Mouse (Mus musculus) liver, embryonic 14.5 days (tissue): ENCODE data around the gene Wee1. TPM values are rescaled to one million over a fixed set of nuclear protein-coding genes. Genes with fewer than 3 reads are reported as not detected.
A peak's percentile ranks its signal among the peaks of the same experiment; 100 is the strongest.
"Not testable (repeated sequence)": the region's sequence is repeated elsewhere in the genome, so short reads cannot be mapped to it uniquely, and the experiment has no call there.

Experiments
- ATAC-seq: fragments of 200-750 bp; cut with Nextera tagmentation; 2 replicates; pipeline ENCODE4 v1.8.0; 2017; ENCODE audit warnings: moderate number of reproducible peaks, mild to moderate bottlenecking, moderate library complexity; ENCODE audit not compliant: insufficient read depth
- DNase-seq, 3 experiments: peaks; one replicate each; pipeline ENCODE4 v3.0.0-alpha.2; 2012 to 2013; ENCODE audit warnings: low read depth in 3 of 3, low spot score in 3 of 3
- H3K27ac ChIP-seq: fragments of 300-500 bp; sonication (generic); 2 replicates; pipeline ENCODE4 v1.5.1; 2014; ENCODE audit warnings: moderate library complexity, mild to moderate bottlenecking, control low read depth, inconsistent platforms
- H3K27me3 ChIP-seq: fragments of 300-500 bp; sonication (generic); 2 replicates; pipeline ENCODE4 v1.6.1; 2014; ENCODE audit warnings: mild to moderate bottlenecking, low read length, moderate library complexity; ENCODE audit not compliant: control insufficient read depth, insufficient read depth
- H3K36me3 ChIP-seq: fragments of 300-500 bp; sonication (generic); replicated peaks from 2 replicates; pipeline ENCODE4 v1.6.1; 2014; ENCODE audit warnings: low read depth; ENCODE audit not compliant: control insufficient read depth, insufficient read depth
- H3K4me1 ChIP-seq, 2 experiments: fragments of 200-500 bp in 1 of 2; fragments of 300-500 bp in 1 of 2; sonication (generic) in 1 of 2; replicated peaks; 2 replicates each; pipeline ENCODE4 v1.6.1; 2012 to 2014; ENCODE audit warnings: antibody characterized with exemption in 1 of 2, inconsistent platforms in 1 of 2, low read length in 1 of 2; ENCODE audit not compliant: control insufficient read depth in 2 of 2, insufficient read depth in 2 of 2
- H3K4me2 ChIP-seq: fragments of 300-500 bp; sonication (generic); 2 replicates; pipeline ENCODE4 v1.6.1; 2014; ENCODE audit warnings: low read depth, mild to moderate bottlenecking, control low read depth, moderate library complexity
- H3K4me3 ChIP-seq, 2 experiments: fragments of 200-500 bp in 1 of 2; fragments of 300-500 bp in 1 of 2; sonication (generic) in 1 of 2; 2 replicates each; pipeline ENCODE4 v1.5.1; 2012 to 2014; ENCODE audit warnings: low read depth in 2 of 2, low read length in 2 of 2, mild to moderate bottlenecking in 2 of 2, control low read depth in 1 of 2, inconsistent platforms in 1 of 2, moderate library complexity in 1 of 2; ENCODE audit not compliant: insufficient read depth in 1 of 2
- H3K9ac ChIP-seq: fragments of 300-500 bp; sonication (generic); replicated peaks from 2 replicates; pipeline ENCODE4 v1.6.1; 2014; ENCODE audit warnings: mild to moderate bottlenecking, control low read depth, moderate library complexity
- H3K9me3 ChIP-seq: fragments of 300-500 bp; sonication (generic); 2 replicates; pipeline ENCODE4 v1.6.1; 2016; ENCODE audit warnings: low read length, mixed read lengths; ENCODE audit not compliant: control insufficient read depth
- CTCF ChIP-seq: IDR thresholded peaks from 2 replicates; pipeline ENCODE4 v1.5.1; 2016; ENCODE audit warnings: antibody characterized with exemption, low read depth, control low read depth
- EP300 ChIP-seq: IDR thresholded peaks from 2 replicates; pipeline ENCODE4 v1.6.1; 2016; ENCODE audit warnings: antibody characterized with exemption, low read depth
- WGBS: fragments of 180-500 bp; shearing (Covaris S2); extraction: QIAGEN DNeasy Blood & Tissue Kit; methylation state at CpG from one replicate; pipeline ENCODE4 v1.1.7; 2014; ENCODE audit not compliant: insufficient replicate concordance; 5-methylcytosine and 5-hydroxymethylcytosine counted together
- polyA plus RNA-seq, 2 experiments: library from polyadenylated mRNA; depleted of rRNA in 1 of 2; stranded (reverse) in 1 of 2; unstranded in 1 of 2; fragments of >200 nt; fragmentation: Nextera tagmentation in 1 of 2; extraction: Ambion mirVana in 1 of 2; gene quantifications; 2 replicates each; pipeline versions ENCODE4 v1.2.1 to v1.2.3; 2012 to 2014

The Wee1 gene
- polyA plus RNA-seq, 2 experiments, result 8.1 to 8.8 TPM

GRCm38 (mm10) chr7:110105041-110105440 lies 16.8 kb upstream of the Wee1 start:
- DNase-seq (no peak), ATAC-seq (no peak)
- Histone ChIP-seq H3K4me2 (no peak overlapping the region), H3K27me3 (no peaks in the 10 kb centered on the region), H3K4me3 (no peak overlapping the region), H3K9ac (no peak overlapping the region), H3K36me3 (no peaks in the 10 kb centered on the region), H3K9me3 (no peaks in the 10 kb centered on the region), H3K4me1 (peaks cover 7 to 16% of the 10 kb centered on the region in 2 experiments), H3K27ac (no peak overlapping the region)
- TF ChIP-seq EP300, result no peak
- TF ChIP-seq CTCF, result no peak
- WGBS, result 72% methylated on average over 5 of the region's 5 CpGs

DNA sequence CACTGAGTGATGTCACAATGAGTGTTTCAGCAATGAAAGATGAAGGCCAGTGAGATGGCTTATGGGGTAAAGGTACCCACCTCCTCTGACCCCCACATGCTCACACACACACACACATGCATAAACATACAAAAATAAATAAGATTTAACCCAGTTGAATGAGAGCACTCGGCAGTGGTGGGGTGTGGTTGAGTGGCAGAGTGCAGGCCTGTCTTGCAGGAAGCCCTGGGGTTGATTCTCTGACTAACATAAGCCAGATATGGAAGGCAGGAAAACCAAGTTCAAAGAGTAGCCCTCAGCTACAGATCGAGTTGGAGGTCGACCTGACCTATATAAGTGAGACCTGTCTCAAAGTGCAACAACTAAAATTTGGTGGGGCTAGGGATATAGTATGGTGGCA lies 15.2 kb upstream of the Wee1 start:
- Histone ChIP-seq H3K27me3 (no peaks in the 10 kb centered on the region), H3K4me1 (peaks cover 10 to 21% of the 10 kb centered on the region in 2 experiments), H3K4me2 (no peak overlapping the region), H3K9ac (no peak overlapping the region), H3K27ac (no peak overlapping the region), H3K4me3 (no peak overlapping the region), H3K9me3 (no peaks in the 10 kb centered on the region), H3K36me3 (no peaks in the 10 kb centered on the region)
- WGBS, result 13% methylated on average over 3 of the region's 3 CpGs
- DNase-seq (no peak), ATAC-seq (no peak)
- TF ChIP-seq CTCF (no peak), EP300 (no peak)

DNA sequence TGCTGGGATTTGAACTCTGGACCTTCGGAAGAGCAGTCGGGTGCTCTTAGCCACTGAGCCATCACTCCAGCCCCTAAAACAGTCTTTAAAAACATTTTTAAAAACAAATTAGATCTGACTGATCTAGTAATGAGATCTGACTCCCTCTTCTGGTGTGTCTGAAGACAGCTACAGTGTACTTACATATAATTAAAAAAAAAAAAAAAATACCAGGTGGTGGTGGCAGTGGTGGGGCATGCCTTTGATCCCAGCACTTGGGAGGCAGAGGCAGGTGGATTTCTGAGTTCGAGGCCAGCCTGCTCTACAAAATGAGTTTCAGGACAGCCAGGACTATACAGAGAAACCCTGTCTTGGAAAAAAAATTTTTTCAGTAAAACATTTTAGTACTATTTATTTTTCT lies 13.3 kb upstream of the Wee1 start:
- not testable (repeated sequence) for H3K4me2 ChIP-seq, H3K4me3 ChIP-seq, H3K27me3 ChIP-seq, DNase-seq, ATAC-seq, H3K27ac ChIP-seq, H3K9me3 ChIP-seq, H3K36me3 ChIP-seq, H3K9ac ChIP-seq
- peaks cover 10 to 21% of the 10 kb centered on the region in 2 experiments for H3K4me1 ChIP-seq
- 80% methylated on average over 3 of the region's 3 CpGs for WGBS

DNA sequence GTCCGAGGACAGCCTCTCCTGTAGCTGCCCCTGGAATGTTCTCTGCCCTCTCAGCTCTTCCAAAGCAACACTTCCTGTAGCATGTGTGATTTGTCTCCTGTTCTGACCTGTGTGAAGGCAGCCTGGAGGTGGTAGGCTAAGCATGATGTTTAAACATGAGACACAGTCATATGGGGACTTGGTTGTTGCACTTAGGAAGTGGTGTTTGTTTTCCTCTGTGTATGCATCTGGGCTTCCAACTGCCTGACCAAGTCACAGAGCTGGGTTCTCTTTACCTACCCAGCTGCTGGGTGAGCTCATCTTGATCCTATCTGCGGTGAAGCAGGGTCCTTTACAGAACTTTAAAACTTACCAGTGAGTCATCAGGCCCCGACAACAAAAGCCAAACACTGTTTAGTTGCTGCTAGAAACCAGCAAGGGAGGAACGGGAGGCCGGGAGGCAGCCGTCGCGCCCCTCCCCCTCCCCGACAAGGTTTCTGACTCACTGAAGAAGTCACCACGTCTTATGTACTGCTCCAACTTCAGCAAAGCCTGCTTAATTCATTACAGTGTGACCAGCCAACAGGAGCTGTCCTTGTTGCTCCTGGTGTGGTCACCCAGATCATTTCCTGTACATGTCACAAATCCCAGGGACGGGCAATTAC lies 12.8 kb upstream of the Wee1 start:
- DNase-seq, result peak in 1 of 3 experiments; percentile 58
- H3K36me3 ChIP-seq, result no peaks in the 10 kb centered on the region
- peak overlapping the region; percentile 15 to 38; a peak in 3 of 4 replicates for H3K4me3 ChIP-seq
- H3K9me3 ChIP-seq, result no peaks in the 10 kb centered on the region
- ATAC-seq, result peak; percentile 40; the same call in 1 of the 2 replicates
- TF ChIP-seq EP300, result no peak
- TF ChIP-seq CTCF, result no peak
- H3K9ac ChIP-seq, result peak overlapping the region; percentile 19
- no peak overlapping the region for H3K27ac ChIP-seq
- WGBS, result 6% methylated on average over 11 of the region's 11 CpGs
- no peaks in the 10 kb centered on the region for H3K27me3 ChIP-seq
- peak overlapping the region; percentile 47 for H3K4me2 ChIP-seq
- H3K4me1 ChIP-seq, result peaks cover 10 to 21% of the 10 kb centered on the region in 2 experiments

DNA sequence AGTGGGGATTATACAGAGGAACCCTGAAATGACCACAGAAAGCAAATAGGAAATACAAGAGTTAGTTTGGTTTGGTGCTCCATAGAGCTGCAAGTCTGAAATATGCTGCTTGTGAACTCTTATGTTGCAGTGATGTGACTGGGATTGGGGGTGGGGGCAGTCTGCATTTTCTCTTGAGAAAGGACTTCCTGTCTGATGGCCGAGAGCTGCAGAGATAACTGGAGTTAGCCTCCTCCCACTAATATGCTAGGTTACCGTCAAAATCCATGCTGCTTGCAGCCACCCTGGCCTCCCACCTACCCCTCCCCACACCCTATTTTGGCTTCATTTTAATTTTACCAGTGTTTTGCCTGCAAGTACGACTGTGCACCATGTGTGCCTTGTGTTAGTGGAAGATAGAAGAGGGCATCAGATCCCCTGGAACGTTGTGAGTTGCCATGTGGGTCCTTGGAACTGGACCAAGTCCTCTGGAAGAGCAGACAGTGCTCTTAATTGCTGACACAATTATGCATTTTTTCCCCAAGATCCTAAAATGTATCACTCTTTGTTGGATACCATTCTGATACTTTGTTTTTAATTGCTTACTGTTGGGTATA lies 11.7 kb upstream of the Wee1 start:
- H3K36me3 ChIP-seq, result no peaks in the 10 kb centered on the region
- H3K9ac ChIP-seq, result no peak overlapping the region
- H3K9me3 ChIP-seq, result no peaks in the 10 kb centered on the region
- 10% methylated on average over 4 of the region's 4 CpGs for WGBS
- ATAC-seq (0 out of 2 replicates have a peak, but pooled peaks have one; percentile 9), DNase-seq (no peak)
- no peak for TF ChIP-seq CTCF
- no peak for TF ChIP-seq EP300
- no peak overlapping the region for H3K27ac ChIP-seq
- peaks cover 10 to 21% of the 10 kb centered on the region in 2 experiments for H3K4me1 ChIP-seq
- H3K27me3 ChIP-seq, result no peaks in the 10 kb centered on the region
- H3K4me2 ChIP-seq, result no peak overlapping the region
- no peak overlapping the region for H3K4me3 ChIP-seq
